Mouse (Mus musculus) kidney, adult 2 months (tissue): ENCODE measurements at regions not wholly inside any gene's neighbourhood (a gene's known extent, or its start where the extent isn't known, plus 50 kb on each side); places are given as distances from the start of the nearest gene placed in this dataset.

ENCODE experiments used
- CTCF ChIP-seq: fragments of 200-500 bp; conservative IDR thresholded peaks from 2 replicates; pipeline ENCODE4 v1.5.1; 2011; ENCODE audit warnings: low read depth, mild to moderate bottlenecking, control low read depth, low read length, moderate library complexity, mixed read lengths; ENCODE audit not compliant: insufficient read depth, insufficient read length
- POLR2A ChIP-seq: fragments of 200-500 bp; IDR thresholded peaks from one replicate; pipeline ENCODE4 v1.6.1; 2011; ENCODE audit warnings: low read depth, low read length, control low read depth

- TF ChIP-seq CTCF, result no peak
- no peak for TF ChIP-seq POLR2A
Measured at GRCm38 (mm10) chr12:70763542-70763941, 61.8 kb upstream of the Frmd6 start.
